Mouse (Mus musculus): ENCODE measurements around the gene Bckdha. TPM values are rescaled to one million over a fixed set of nuclear protein-coding genes. Genes with fewer than 3 reads are reported as not detected.

The Bckdha gene
- polyA plus RNA-seq, 1 experiment from 2014 or later = 106 TPM

DNA sequence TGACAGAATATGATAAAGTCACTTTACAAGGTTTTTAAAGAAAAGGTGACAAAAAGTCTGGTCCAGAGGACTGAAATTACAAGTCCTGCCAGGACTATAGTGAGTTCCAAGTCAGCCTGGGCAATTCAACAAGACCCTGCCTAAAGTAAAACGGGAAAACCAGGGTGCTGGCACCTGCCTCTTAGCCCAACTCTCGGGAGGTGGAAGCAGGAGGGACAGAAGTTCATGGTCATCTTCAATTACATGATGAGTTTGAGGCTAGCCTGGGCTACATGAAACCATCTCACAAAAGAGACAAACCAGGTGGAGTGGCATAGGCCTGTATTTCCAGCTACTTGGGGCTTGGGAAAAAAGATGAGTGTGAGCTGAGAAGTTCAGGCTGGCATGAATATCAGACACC lies 12.9 kb upstream of the Bckdha start:
- H3K9ac ChIP-seq (replicated peaks) = no peak overlapping the region
- H3K27me3 ChIP-seq (ENCODE audit: insufficient read depth, low read length) = peaks cover 9% of the 10 kb centered on the region
- TF ChIP-seq EP300 (IDR thresholded peaks at IDR 0.05; ENCODE audit: low read depth) (no peak), CTCF (IDR thresholded peaks at IDR 0.05; ENCODE audit: low read depth) (no peak)
- no peaks in the 10 kb centered on the region for H3K9me3 ChIP-seq (ENCODE audit: low read length)
- ATAC-seq = no peak
- WGBS (ENCODE audit: insufficient replicate concordance) = 74% methylated on average over 2 of the region's 2 CpGs
- peaks cover 16% of the 10 kb centered on the region for H3K36me3 ChIP-seq (replicated peaks; ENCODE audit: insufficient read depth, low read length)
- peaks cover 7% of the 10 kb centered on the region; the same call in 1 of the 2 replicates for H3K4me1 ChIP-seq (ENCODE audit: insufficient read depth)
- no peak overlapping the region for H3K4me2 ChIP-seq (ENCODE audit: low read depth, low read length)
- no peak overlapping the region for H3K27ac ChIP-seq (ENCODE audit: low read depth)
- no peak overlapping the region for H3K4me3 ChIP-seq (ENCODE audit: low read depth, low read length)
- DNase-seq = no peak

GRCm38 (mm10) chr7:25670096-25670495 lies 11.3 kb upstream of the Bckdha start:
- Histone ChIP-seq H3K9me3 (ENCODE audit: low read length) (no peaks in the 10 kb centered on the region), H3K9ac (replicated peaks) (no peak overlapping the region), H3K4me2 (ENCODE audit: low read depth, low read length) (no peak overlapping the region), H3K4me1 (ENCODE audit: insufficient read depth) (peaks cover 6% of the 10 kb centered on the region; the same call in 1 of the 2 replicates), H3K27ac (ENCODE audit: low read depth) (no peak overlapping the region), H3K4me3 (ENCODE audit: low read depth, low read length) (no peak overlapping the region), H3K36me3 (replicated peaks; ENCODE audit: insufficient read depth, low read length) (peaks cover 27% of the 10 kb centered on the region), H3K27me3 (ENCODE audit: insufficient read depth, low read length) (peaks cover 3% of the 10 kb centered on the region; the same call in 1 of the 2 replicates)
- TF ChIP-seq CTCF (IDR thresholded peaks at IDR 0.05; ENCODE audit: low read depth) (no peak), EP300 (IDR thresholded peaks at IDR 0.05; ENCODE audit: low read depth) (no peak)
- DNase-seq (no peak), ATAC-seq (no peak)
- WGBS (ENCODE audit: insufficient replicate concordance) = 81% methylated on average over 4 of the region's 4 CpGs

DNA sequence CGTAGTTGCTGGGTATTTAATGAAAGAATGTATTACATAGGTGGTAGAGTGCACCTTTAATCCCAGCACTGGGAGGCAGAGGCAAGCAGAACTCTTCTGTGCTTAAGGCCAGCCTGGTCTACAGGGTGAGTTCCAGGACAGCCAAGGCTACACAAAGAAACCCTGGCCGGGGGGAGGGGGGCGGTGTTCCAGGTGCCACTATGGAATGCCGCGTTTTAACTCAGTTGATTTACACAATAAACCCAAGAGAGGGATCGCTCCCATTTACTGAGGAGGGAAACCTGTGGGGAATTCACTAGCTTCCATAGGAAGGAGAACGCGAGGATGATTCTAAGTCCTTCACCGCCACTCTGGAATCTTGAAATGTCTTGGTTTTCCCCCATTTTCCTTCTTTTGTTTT lies 10.8 kb upstream of the Bckdha start:
- Histone ChIP-seq H3K36me3 (replicated peaks; ENCODE audit: insufficient read depth, low read length) (peaks cover 31% of the 10 kb centered on the region), H3K27me3 (ENCODE audit: insufficient read depth, low read length) (no peaks in the 10 kb centered on the region; the same call in 1 of the 2 replicates), H3K4me1 (ENCODE audit: insufficient read depth) (peaks cover 1% of the 10 kb centered on the region; the same call in 1 of the 2 replicates), H3K9ac (replicated peaks) (no peak overlapping the region), H3K4me2 (ENCODE audit: low read depth, low read length) (no peak overlapping the region), H3K27ac (ENCODE audit: low read depth) (no peak overlapping the region), H3K9me3 (ENCODE audit: low read length) (no peaks in the 10 kb centered on the region), H3K4me3 (ENCODE audit: low read depth, low read length) (no peak overlapping the region)
- DNase-seq (no peak), ATAC-seq (no peak)
- WGBS (ENCODE audit: insufficient replicate concordance) = 82% methylated on average over 9 of the region's 9 CpGs
- no peak for TF ChIP-seq CTCF (IDR thresholded peaks at IDR 0.05; ENCODE audit: low read depth)

GRCm38 (mm10) chr7:25669158-25669557 lies 10.4 kb upstream of the Bckdha start:
- Histone ChIP-seq H3K27me3 (ENCODE audit: insufficient read depth, low read length) (no peaks in the 10 kb centered on the region; the same call in 1 of the 2 replicates), H3K27ac (ENCODE audit: low read depth) (no peak overlapping the region), H3K9ac (replicated peaks) (no peak overlapping the region), H3K9me3 (ENCODE audit: low read length) (no peaks in the 10 kb centered on the region), H3K36me3 (replicated peaks; ENCODE audit: insufficient read depth, low read length) (peaks cover 35% of the 10 kb centered on the region), H3K4me2 (ENCODE audit: low read depth, low read length) (no peak overlapping the region), H3K4me1 (ENCODE audit: insufficient read depth) (no peaks in the 10 kb centered on the region), H3K4me3 (ENCODE audit: low read depth, low read length) (no peak overlapping the region)
- no peak for TF ChIP-seq EP300 (IDR thresholded peaks at IDR 0.05; ENCODE audit: low read depth)
- TF ChIP-seq CTCF (IDR thresholded peaks at IDR 0.05; ENCODE audit: low read depth) = no peak
- DNase-seq (no peak), ATAC-seq (no peak)
- WGBS (ENCODE audit: insufficient replicate concordance) = 81% methylated on average over 10 of the region's 10 CpGs

GRCm38 (mm10) chr7:25666381-25666780 lies 7.6 kb upstream of the Bckdha start:
- Histone ChIP-seq H3K4me1 (ENCODE audit: insufficient read depth) (no peaks in the 10 kb centered on the region), H3K9me3 (ENCODE audit: low read length) (no peaks in the 10 kb centered on the region), H3K4me3 (ENCODE audit: low read depth, low read length) (no peak overlapping the region), H3K4me2 (ENCODE audit: low read depth, low read length) (no peak overlapping the region), H3K27me3 (ENCODE audit: insufficient read depth, low read length) (no peaks in the 10 kb centered on the region), H3K36me3 (replicated peaks; ENCODE audit: insufficient read depth, low read length) (peaks cover 40% of the 10 kb centered on the region), H3K27ac (ENCODE audit: low read depth) (no peak overlapping the region), H3K9ac (replicated peaks) (no peak overlapping the region)
- 87% methylated on average over 8 of the region's 8 CpGs for WGBS (ENCODE audit: insufficient replicate concordance)
- no peak for ATAC-seq
- TF ChIP-seq EP300 (IDR thresholded peaks at IDR 0.05; ENCODE audit: low read depth) (no peak), CTCF (IDR thresholded peaks at IDR 0.05; ENCODE audit: low read depth) (no peak)
- no peak for DNase-seq

GRCm38 (mm10) chr7:25657785-25658184 lies 996 bp downstream of the Bckdha start:
- H3K4me3 ChIP-seq (ENCODE audit: low read depth, low read length) = peak overlapping the region; percentile 79
- ATAC-seq (0 out of 2 replicates have a peak, but pooled peaks have one; percentile 11), DNase-seq (peak; percentile 65)
- WGBS (ENCODE audit: insufficient replicate concordance) = 27% methylated on average over 10 of the region's 10 CpGs
- peaks cover 23% of the 10 kb centered on the region for H3K4me1 ChIP-seq (ENCODE audit: insufficient read depth)
- H3K36me3 ChIP-seq (replicated peaks; ENCODE audit: insufficient read depth, low read length) = peaks cover 1% of the 10 kb centered on the region; the same call in 1 of the 2 replicates
- H3K27me3 ChIP-seq (ENCODE audit: insufficient read depth, low read length) = no peaks in the 10 kb centered on the region
- H3K27ac ChIP-seq (ENCODE audit: low read depth) = peak overlapping the region; percentile 85
- no peaks in the 10 kb centered on the region for H3K9me3 ChIP-seq (ENCODE audit: low read length)
- H3K9ac ChIP-seq (replicated peaks) = peak overlapping the region; percentile 69
- peak overlapping the region; percentile 96 for H3K4me2 ChIP-seq (ENCODE audit: low read depth, low read length)
- TF ChIP-seq CTCF (IDR thresholded peaks at IDR 0.05; ENCODE audit: low read depth) (no peak), EP300 (IDR thresholded peaks at IDR 0.05; ENCODE audit: low read depth) (no peak)

Data from liver, postnatal 0 days (tissue).